ENCODE assay signal across 28 mouse cellular contexts in genomic region chr15:10643819-10644218, GRCm38 (mm10).
"Had no signal": no experiment of that assay in that cellular context is flagged by ENCODE, and none has a peak within 500 bp of the region (broad histone marks: within the 10 kb centered on the region; RNA-seq: fewer than 3 reads in every experiment).

No protein-coding gene starts in this region.

- H3K4me2 ChIP-seq: heart, embryonic 11.5 days; heart, embryonic 13.5 days; heart, embryonic 15.5 days; hindbrain, embryonic 12.5 days; hindbrain, embryonic 14.5 days; intestine, embryonic 15.5 days; kidney, embryonic 15.5 days; limb, embryonic 12.5 days; liver, embryonic 13.5 days; liver, embryonic 15.5 days had no signal

- H3K36me3 ChIP-seq: heart, embryonic 13.5 days; heart, embryonic 15.5 days; hindbrain, embryonic 12.5 days; intestine, embryonic 15.5 days; kidney, embryonic 15.5 days; liver, embryonic 13.5 days; liver, embryonic 15.5 days had no signal

- H3K9me3 ChIP-seq: heart, embryonic 13.5 days; heart, embryonic 15.5 days; hindbrain, embryonic 10.5 days; hindbrain, embryonic 12.5 days; intestine, embryonic 15.5 days; kidney, embryonic 15.5 days; limb, embryonic 10.5 days; limb, embryonic 12.5 days; liver, embryonic 13.5 days; liver, embryonic 15.5 days had no signal

- H3K27me3 ChIP-seq: hindbrain, embryonic 12.5 days; intestine, embryonic 15.5 days; kidney, embryonic 15.5 days; limb, embryonic 12.5 days; liver, embryonic 13.5 days; liver, embryonic 15.5 days had no signal

- H3K9ac ChIP-seq: heart, embryonic 13.5 days; heart, embryonic 15.5 days; hindbrain, embryonic 12.5 days; hindbrain, embryonic 14.5 days; intestine, embryonic 15.5 days; kidney, embryonic 15.5 days; limb, embryonic 12.5 days; liver, embryonic 13.5 days; liver, embryonic 15.5 days had no signal

- DNase-seq: gastrocnemius, adult 2 months; gastrocnemius, postnatal 10 days; gastrocnemius, postnatal 25 days; heart, adult 2 months; heart, postnatal 14 days; heart, postnatal 4 days; kidney, adult 18-20 months; kidney, adult 9 months; kidney, postnatal 10 days; kidney, postnatal 25 days; kidney, postnatal 4 days; liver, embryonic 13.5 days had no signal

- H3K4me3 ChIP-seq: gastrocnemius, adult 2 months; heart, adult 2 months; heart, embryonic 13.5 days; heart, embryonic 15.5 days; hindbrain, embryonic 10.5 days; hindbrain, embryonic 12.5 days; intestine, embryonic 15.5 days; kidney, embryonic 15.5 days; layer of hippocampus, adult 2 months; left cerebral cortex, adult 2 months; limb, embryonic 10.5 days; limb, embryonic 12.5 days; liver, embryonic 13.5 days; liver, embryonic 15.5 days had no signal

- H3K27ac ChIP-seq: gastrocnemius, adult 2 months; heart, adult 2 months; heart, embryonic 13.5 days; heart, embryonic 15.5 days; hindbrain, embryonic 12.5 days; hindbrain, embryonic 14.5 days; intestine, embryonic 15.5 days; layer of hippocampus, adult 2 months; left cerebral cortex, adult 2 months; limb, embryonic 10.5 days; liver, embryonic 13.5 days; liver, embryonic 15.5 days had no signal

- ATAC-seq: hindbrain, embryonic 16.5 days; inflammation-experienced regulatory T-cells, adult 6 months; intestine, embryonic 15.5 days; intestine, postnatal 0 days had no signal
